9 mouse cellular contexts compared by ENCODE assay signal in the genomic region with DNA sequence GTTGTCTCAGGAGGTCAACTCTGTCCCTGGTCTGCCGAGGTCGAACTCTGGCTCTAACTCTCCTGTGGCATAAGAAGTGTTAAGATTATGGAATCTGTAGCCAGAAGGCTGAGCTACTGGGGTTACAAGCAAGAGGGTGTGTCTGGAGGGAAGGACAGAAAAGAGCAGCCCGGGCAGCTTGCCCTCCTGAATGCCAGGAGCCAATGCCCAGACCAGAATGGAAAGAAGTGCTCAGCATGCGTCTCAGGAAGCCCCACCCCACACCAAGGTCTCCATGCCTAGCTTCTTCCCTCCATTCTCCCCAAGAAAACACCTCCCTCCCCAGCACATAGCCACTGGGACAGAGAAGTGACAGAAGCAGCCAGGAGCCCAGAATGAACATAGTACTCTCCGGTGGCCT. TPM values are rescaled to one million over a fixed set of nuclear protein-coding genes. Genes with fewer than 3 reads are reported as not detected.
DNase-seq lines count a peak whose midpoint lies in the region; ATAC-seq and TF ChIP-seq lines count a peak whose summit lies in the region.
"Had no signal": no experiment of that assay in that cellular context is flagged by ENCODE, and none has a peak within 500 bp of the region (broad histone marks: within the 10 kb centered on the region; RNA-seq: fewer than 3 reads in every experiment).

No protein-coding gene starts in this region.

- H3K4me3 ChIP-seq in hindbrain, postnatal 0 days (ENCODE audit: low read length): no peak overlapping the region
- no peak overlapping the region for H3K4me3 ChIP-seq in hindbrain, embryonic 13.5 days
- peak overlapping the region; percentile 69 for H3K4me3 ChIP-seq in gastrocnemius, adult 2 months
- H3K4me3 ChIP-seq in intestine, postnatal 0 days (ENCODE audit: low read depth, low read length): no peak overlapping the region
- H3K4me3 ChIP-seq: neural tube, embryonic 13.5 days had no signal

- no peak for TF ChIP-seq CTCF in hindbrain, postnatal 0 days (IDR thresholded peaks at IDR 0.05; ENCODE audit: low read depth)
- no peak for TF ChIP-seq CTCF in gastrocnemius, adult 2 months (IDR thresholded peaks at IDR 0.05)
- TF ChIP-seq CTCF in intestine, postnatal 0 days (IDR thresholded peaks at IDR 0.05; ENCODE audit: low read depth): no peak

- H3K36me3 ChIP-seq in hindbrain, postnatal 0 days (ENCODE audit: insufficient read depth, low read length): no peaks in the 10 kb centered on the region
- peaks cover 12% of the 10 kb centered on the region for H3K36me3 ChIP-seq in hindbrain, embryonic 13.5 days
- H3K36me3 ChIP-seq in intestine, postnatal 0 days (ENCODE audit: control insufficient read depth, insufficient read depth): peaks cover 9% of the 10 kb centered on the region; the same call in 1 of the 2 replicates

- peak; percentile 49 for DNase-seq in hindbrain, postnatal 0 days (ENCODE audit: low spot score)
- DNase-seq in NIH3T3 (ENCODE audit: low read depth): peak; percentile 59
- DNase-seq in gastrocnemius, adult 2 months: peak; percentile 88
- no peak for DNase-seq in yolk sac, embryonic 10.5 days (ENCODE audit: low spot score)
- DNase-seq in spleen, postnatal 14 days (ENCODE audit: low spot score in 2 of 2): no peak
- DNase-seq in spleen, postnatal 10 days (ENCODE audit: low spot score in 2 of 2): no peak

- no peaks in the 10 kb centered on the region for H3K27me3 ChIP-seq in hindbrain, postnatal 0 days (ENCODE audit: insufficient read depth, low read length)
- H3K27me3 ChIP-seq in hindbrain, embryonic 13.5 days: peaks cover 18% of the 10 kb centered on the region
- no peaks in the 10 kb centered on the region for H3K27me3 ChIP-seq in intestine, postnatal 0 days (replicated peaks; ENCODE audit: control insufficient read depth, insufficient read depth, low read length)

- no peak overlapping the region for H3K4me2 ChIP-seq in hindbrain, postnatal 0 days (ENCODE audit: low read depth, low read length)
- no peak overlapping the region for H3K4me2 ChIP-seq in hindbrain, embryonic 13.5 days
- H3K4me2 ChIP-seq in intestine, postnatal 0 days (replicated peaks; ENCODE audit: low read depth): peak overlapping the region; percentile 27
- H3K4me2 ChIP-seq: neural tube, embryonic 13.5 days had no signal

- intact Hi-C loops in gastrocnemius, adult 2 months (cut with DNase I): no loop called here

- H3K9ac ChIP-seq in hindbrain, postnatal 0 days (replicated peaks; ENCODE audit: low read length): no peak overlapping the region
- H3K9ac ChIP-seq in hindbrain, embryonic 13.5 days: no peak overlapping the region
- 0 out of 2 replicates have a peak overlapping the region, but pooled peaks have one; percentile 18 for H3K9ac ChIP-seq in intestine, postnatal 0 days (ENCODE audit: low read depth, low read length)

- H3K27ac ChIP-seq in hindbrain, postnatal 0 days: peak overlapping the region; percentile 26; the same call in 1 of the 2 replicates
- no peak overlapping the region for H3K27ac ChIP-seq in hindbrain, embryonic 13.5 days
- peak overlapping the region; percentile 97 for H3K27ac ChIP-seq in gastrocnemius, adult 2 months
- peak overlapping the region; percentile 60; the same call in 1 of the 2 replicates for H3K27ac ChIP-seq in intestine, postnatal 0 days (ENCODE audit: low read depth, low read length)
- H3K27ac ChIP-seq: neural tube, embryonic 13.5 days had no signal

- H3K4me1 ChIP-seq in hindbrain, postnatal 0 days (ENCODE audit: insufficient read depth, low read length): peaks cover 36% of the 10 kb centered on the region
- peaks cover 38% of the 10 kb centered on the region for H3K4me1 ChIP-seq in hindbrain, embryonic 13.5 days (replicated peaks)
- peaks cover 60% of the 10 kb centered on the region for H3K4me1 ChIP-seq in intestine, postnatal 0 days (replicated peaks; ENCODE audit: control insufficient read depth, insufficient read depth, low read length)

- ATAC-seq in hindbrain, postnatal 0 days: no peak
- ATAC-seq in hindbrain, embryonic 13.5 days (ENCODE audit: low FRiP score): no peak
- no peak for ATAC-seq in intestine, postnatal 0 days

- no peaks in the 10 kb centered on the region for H3K9me3 ChIP-seq in hindbrain, postnatal 0 days (ENCODE audit: low read length)
- H3K9me3 ChIP-seq in hindbrain, embryonic 13.5 days: no peaks in the 10 kb centered on the region
- H3K9me3 ChIP-seq in intestine, postnatal 0 days (ENCODE audit: control insufficient read depth): no peaks in the 10 kb centered on the region
- H3K9me3 ChIP-seq: neural tube, embryonic 13.5 days had no signal

- 57% methylated on average over 5 of the region's 5 CpGs for WGBS in hindbrain, postnatal 0 days
- 71% methylated on average over 5 of the region's 5 CpGs for WGBS in hindbrain, embryonic 13.5 days
- 50% methylated on average over 5 of the region's 5 CpGs for WGBS in intestine, postnatal 0 days

RNA-seq across cellular contexts. Expression of a gene that starts 6.4 kb away (rescaled TPM):
- 16.4 and 17.5 TPM in 2 replicates for total RNA-seq in hindbrain, postnatal 0 days (2014; rRNA removed)
- polyA plus RNA-seq in hindbrain, postnatal 0 days (2015; fragmentation: Nextera tagmentation; extraction: Ambion mirVana): 14.8 and 16.5 TPM in 2 replicates
- 7.8 and 8.6 TPM in 2 replicates for polyA plus RNA-seq in hindbrain, embryonic 13.5 days (2015; fragmentation: Nextera tagmentation; extraction: Ambion mirVana)
- 10 to 100 TPM; 35.2 to 35.4 TPM for total RNA-seq in gastrocnemius, adult 2 months (2021)
- 47.4 and 49.1 TPM in 2 replicates for polyA plus RNA-seq in intestine, postnatal 0 days (2015; fragmentation: Nextera tagmentation; extraction: Ambion mirVana)

RNA-seq across cellular contexts. Expression of a gene that starts 14.3 kb away (rescaled TPM):
- total RNA-seq in hindbrain, postnatal 0 days (2014; rRNA removed): 102 and 113 TPM in 2 replicates
- polyA plus RNA-seq in hindbrain, postnatal 0 days (2015; fragmentation: Nextera tagmentation; extraction: Ambion mirVana): 143 TPM in 2 replicates
- polyA plus RNA-seq in hindbrain, embryonic 13.5 days (2015; fragmentation: Nextera tagmentation; extraction: Ambion mirVana): 98.2 and 102 TPM in 2 replicates
- 10 to 100 TPM; 45.4 to 70.5 TPM for total RNA-seq in gastrocnemius, adult 2 months (2021)
- 103 and 107 TPM in 2 replicates for polyA plus RNA-seq in intestine, postnatal 0 days (2015; fragmentation: Nextera tagmentation; extraction: Ambion mirVana)

RNA-seq across cellular contexts. Expression of a gene that starts 14.5 kb away (rescaled TPM):
- total RNA-seq in hindbrain, postnatal 0 days (2014; rRNA removed): 131 and 161 TPM in 2 replicates
- 212 and 219 TPM in 2 replicates for polyA plus RNA-seq in hindbrain, postnatal 0 days (2015; fragmentation: Nextera tagmentation; extraction: Ambion mirVana)
- 199 and 206 TPM in 2 replicates for polyA plus RNA-seq in hindbrain, embryonic 13.5 days (2015; fragmentation: Nextera tagmentation; extraction: Ambion mirVana)
- 10 to 100 TPM; 69.4 to 76.1 TPM for total RNA-seq in gastrocnemius, adult 2 months (2021)
- polyA plus RNA-seq in intestine, postnatal 0 days (2015; fragmentation: Nextera tagmentation; extraction: Ambion mirVana): 130 and 136 TPM in 2 replicates

RNA-seq across cellular contexts. Expression of a gene that starts 20.6 kb away (rescaled TPM):
- total RNA-seq in hindbrain, postnatal 0 days (2014; rRNA removed): not detected in 2 replicates
- polyA plus RNA-seq in hindbrain, postnatal 0 days (2015; fragmentation: Nextera tagmentation; extraction: Ambion mirVana): 0.16 TPM in 1 of 2 replicates, not detected in the other
- 0.42 TPM in 1 of 2 replicates, not detected in the other for polyA plus RNA-seq in hindbrain, embryonic 13.5 days (2015; fragmentation: Nextera tagmentation; extraction: Ambion mirVana)
- not detected for total RNA-seq in gastrocnemius, adult 2 months (2021)
- 0.78 and 0.93 TPM in 2 replicates for polyA plus RNA-seq in intestine, postnatal 0 days (2015; fragmentation: Nextera tagmentation; extraction: Ambion mirVana)
- polyA plus RNA-seq: neural tube, embryonic 13.5 days had no signal

Comparison
In these comparisons a context has a peak if more than half of its experiments do, and no peak if none do; other contexts are left out.
1. DNase-seq: peak in hindbrain, postnatal 0 days (single experiment), NIH3T3 (single experiment) and gastrocnemius, adult 2 months (single experiment); none in yolk sac, embryonic 10.5 days (single experiment), spleen, postnatal 14 days (0 of 2) and spleen, postnatal 10 days (0 of 2).